Mouse (Mus musculus) heart, embryonic 15.5 days (tissue): ENCODE results near the gene Clcn2. TPM values are rescaled to one million over a fixed set of nuclear protein-coding genes. Genes with fewer than 3 reads are reported as not detected.

Source experiments
- ATAC-seq: fragments of 200-750 bp; cut with Nextera tagmentation; replicated peaks from 2 replicates; pipeline ENCODE4 v1.8.0; 2017; ENCODE audit warnings: low read depth, moderate TSS enrichment; ENCODE audit not compliant: insufficient number of reproducible peaks, insufficient read depth, low FRiP score
- H3K27ac ChIP-seq: fragments of 300-500 bp; sonication (generic); 2 replicates; pipeline ENCODE4 v1.5.1; 2015; ENCODE audit warnings: mild to moderate bottlenecking, inconsistent platforms
- H3K27me3 ChIP-seq: fragments of 300-500 bp; sonication (generic); 2 replicates; pipeline ENCODE4 v1.6.1; 2015; ENCODE audit warnings: inconsistent platforms
- H3K36me3 ChIP-seq: fragments of 300-500 bp; sonication (generic); 2 replicates; pipeline ENCODE4 v1.6.1; 2015; ENCODE audit warnings: mild to moderate bottlenecking, inconsistent platforms
- H3K4me1 ChIP-seq: fragments of 300-500 bp; sonication (generic); replicated peaks from 2 replicates; pipeline ENCODE4 v1.6.1; 2015; ENCODE audit warnings: inconsistent platforms
- H3K4me2 ChIP-seq: fragments of 300-500 bp; sonication (generic); 2 replicates; pipeline ENCODE4 v1.6.1; 2015; ENCODE audit warnings: inconsistent platforms, mild to moderate bottlenecking, moderate library complexity
- H3K4me3 ChIP-seq: fragments of 300-500 bp; sonication (generic); 2 replicates; pipeline ENCODE4 v1.5.1; 2015; ENCODE audit warnings: mild to moderate bottlenecking, inconsistent platforms
- H3K9ac ChIP-seq: fragments of 300-500 bp; sonication (generic); 2 replicates; pipeline ENCODE4 v1.6.1; 2015; ENCODE audit warnings: mild to moderate bottlenecking, inconsistent platforms
- H3K9me3 ChIP-seq: fragments of 300-500 bp; sonication (generic); replicated peaks from 2 replicates; pipeline ENCODE4 v1.6.1; 2016; ENCODE audit warnings: inconsistent platforms
- WGBS: fragments of 180-500 bp; shearing (Covaris S2); methylation state at CpG from one replicate; pipeline ENCODE4 v1.1.7; 2015; ENCODE audit warnings: mixed read lengths; 5-methylcytosine and 5-hydroxymethylcytosine counted together
- polyA plus RNA-seq: library from polyadenylated mRNA; unstranded; fragments of >200 nt; fragmentation: Nextera tagmentation; extraction: Ambion mirVana; gene quantifications from 2 replicates; pipeline ENCODE4 v1.2.1, GENCODE M21; 2015

Gene Clcn2
- polyA plus RNA-seq, 1 experiment from 2014 or later, result 3.8 TPM

DNA sequence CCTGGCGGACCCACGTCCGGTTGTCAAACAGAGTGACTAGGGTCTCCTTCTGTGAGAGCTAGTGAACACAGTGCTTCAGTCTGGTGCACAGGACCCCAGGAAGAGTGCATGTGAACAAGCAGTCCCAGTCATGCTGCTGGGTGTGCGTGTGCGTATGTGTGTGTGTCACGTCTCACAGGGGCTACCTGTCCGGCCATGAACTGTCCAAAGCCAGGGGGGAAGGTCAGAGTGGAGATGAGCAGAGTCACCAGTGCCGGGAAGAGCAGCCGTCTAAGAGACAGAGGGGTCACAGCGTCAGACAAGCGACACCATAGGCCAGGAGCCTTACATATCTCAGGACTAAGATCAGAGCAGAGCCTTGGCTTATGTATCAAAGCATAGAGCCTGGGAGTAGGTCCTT lies 7.2 kb downstream of the Clcn2 start:
- ATAC-seq, result no peak
- Histone ChIP-seq H3K4me2 (no peak overlapping the region), H3K9ac (no peak overlapping the region), H3K9me3 (no peaks in the 10 kb centered on the region), H3K27me3 (no peaks in the 10 kb centered on the region), H3K36me3 (no peaks in the 10 kb centered on the region; the same call in 1 of the 2 replicates), H3K4me3 (no peak overlapping the region), H3K27ac (no peak overlapping the region), H3K4me1 (peaks cover 12% of the 10 kb centered on the region)
- WGBS, result 92% methylated on average over 11 of the region's 11 CpGs

GRCm38 (mm10) chr16:20708939-20709734 lies 8.4 kb downstream of the Clcn2 start:
- H3K27me3 ChIP-seq, result no peaks in the 10 kb centered on the region
- H3K4me1 ChIP-seq, result 0 out of 2 replicates have a peak, but pooled peaks cover 2% of the 10 kb centered on the region
- no peaks in the 10 kb centered on the region; the same call in 1 of the 2 replicates for H3K36me3 ChIP-seq
- H3K27ac ChIP-seq, result no peak overlapping the region
- WGBS, result 73% methylated on average over 19 of the region's 19 CpGs
- no peak overlapping the region for H3K4me2 ChIP-seq
- no peak overlapping the region for H3K9ac ChIP-seq
- ATAC-seq, result no peak
- H3K4me3 ChIP-seq, result no peak overlapping the region
- no peaks in the 10 kb centered on the region for H3K9me3 ChIP-seq

DNA sequence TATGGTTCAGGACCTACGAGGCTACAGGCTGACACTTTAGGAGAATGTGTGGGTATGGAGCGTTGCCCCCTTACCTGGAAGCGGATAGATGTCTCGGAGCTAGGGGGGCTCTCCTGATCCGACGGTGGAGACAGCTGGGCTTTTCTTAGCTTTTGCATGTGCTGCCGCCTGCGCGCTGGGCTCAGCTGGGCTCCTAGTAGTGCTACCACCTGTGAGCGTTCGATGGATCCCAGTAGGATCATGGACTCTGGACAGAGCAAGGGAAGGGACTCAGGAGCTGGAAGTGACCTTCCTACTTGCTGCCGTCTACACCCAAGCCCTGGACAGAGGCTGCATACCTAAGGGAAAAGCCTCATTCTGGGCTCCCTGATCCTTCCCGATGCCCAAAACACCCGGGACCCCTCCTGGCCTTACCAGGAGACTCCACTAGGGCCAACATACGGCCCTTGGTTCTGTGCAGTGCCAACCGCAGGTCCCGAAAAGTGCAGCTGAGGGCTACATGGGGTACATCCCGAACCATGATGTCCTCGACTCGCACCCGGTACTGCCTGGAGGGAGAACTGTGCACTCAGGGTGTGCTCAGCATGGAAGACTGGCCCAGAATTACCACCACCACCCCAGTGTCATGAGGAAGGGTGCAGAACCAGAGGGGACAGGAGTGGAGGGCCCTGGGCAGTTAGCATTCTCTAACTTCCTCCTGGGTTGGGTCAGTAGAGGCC lies 9.2 kb downstream of the Clcn2 start:
- Histone ChIP-seq H3K27ac (no peak overlapping the region), H3K36me3 (no peaks in the 10 kb centered on the region; the same call in 1 of the 2 replicates), H3K9me3 (no peaks in the 10 kb centered on the region), H3K4me2 (no peak overlapping the region), H3K4me3 (no peak overlapping the region), H3K27me3 (no peaks in the 10 kb centered on the region), H3K9ac (no peak overlapping the region), H3K4me1 (no peaks in the 10 kb centered on the region)
- no peak; the same call in 1 of the 2 replicates for ATAC-seq
- WGBS, result 91% methylated on average over 21 of the region's 21 CpGs

DNA sequence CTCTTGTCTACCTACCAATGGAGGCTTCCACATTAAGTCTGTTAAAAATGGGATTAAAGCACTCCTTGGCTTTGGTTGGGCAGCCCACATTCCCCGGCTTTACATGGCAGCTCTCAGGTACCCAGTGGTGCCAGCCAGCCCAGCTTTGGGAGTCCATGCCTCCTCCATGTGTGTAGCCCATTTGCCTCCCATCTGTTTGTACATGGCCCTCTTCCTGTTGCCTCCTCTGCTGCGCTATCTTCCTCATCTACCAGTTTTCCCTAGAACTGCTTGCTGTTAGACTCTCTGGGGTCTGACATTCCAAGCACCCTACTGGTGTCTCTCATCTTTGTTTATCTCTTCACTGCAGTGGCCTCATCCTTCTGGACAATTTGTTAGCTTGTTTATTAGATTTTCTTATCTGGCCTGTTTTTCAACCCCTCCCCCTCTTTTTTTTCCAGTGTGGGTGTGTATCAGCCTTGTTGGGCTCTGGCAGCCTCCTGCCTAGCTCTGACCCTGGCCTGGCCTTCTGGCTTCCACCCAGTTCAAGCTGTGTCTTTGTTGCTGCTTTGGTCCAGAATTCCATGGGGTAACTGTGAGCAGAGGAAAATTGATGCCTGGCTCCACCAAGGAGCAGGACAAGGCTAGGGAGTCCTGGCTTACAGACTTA lies 11.0 kb downstream of the Clcn2 start:
- Histone ChIP-seq H3K27ac (no peak overlapping the region), H3K4me3 (no peak overlapping the region), H3K4me2 (no peak overlapping the region), H3K36me3 (no peaks in the 10 kb centered on the region), H3K27me3 (no peaks in the 10 kb centered on the region), H3K4me1 (peaks cover 12% of the 10 kb centered on the region), H3K9ac (no peak overlapping the region), H3K9me3 (no peaks in the 10 kb centered on the region)
- ATAC-seq, result no peak
- 85% methylated on average over 2 of the region's 2 CpGs for WGBS

- WGBS, result 68% methylated on average over 3 of the region's 3 CpGs
- no peak overlapping the region for H3K9ac ChIP-seq
- 0 out of 2 replicates have a peak, but pooled peaks cover under 1% of the 10 kb centered on the region for H3K36me3 ChIP-seq
- peaks cover 15% of the 10 kb centered on the region for H3K4me1 ChIP-seq
- H3K4me2 ChIP-seq, result no peak overlapping the region
- H3K4me3 ChIP-seq, result no peak overlapping the region
- no peak for ATAC-seq
- H3K9me3 ChIP-seq, result no peaks in the 10 kb centered on the region
- H3K27ac ChIP-seq, result no peak overlapping the region
- no peaks in the 10 kb centered on the region for H3K27me3 ChIP-seq
Observed at GRCm38 (mm10) chr16:20705786-20706185, 11.8 kb downstream of the Clcn2 start.

DNA sequence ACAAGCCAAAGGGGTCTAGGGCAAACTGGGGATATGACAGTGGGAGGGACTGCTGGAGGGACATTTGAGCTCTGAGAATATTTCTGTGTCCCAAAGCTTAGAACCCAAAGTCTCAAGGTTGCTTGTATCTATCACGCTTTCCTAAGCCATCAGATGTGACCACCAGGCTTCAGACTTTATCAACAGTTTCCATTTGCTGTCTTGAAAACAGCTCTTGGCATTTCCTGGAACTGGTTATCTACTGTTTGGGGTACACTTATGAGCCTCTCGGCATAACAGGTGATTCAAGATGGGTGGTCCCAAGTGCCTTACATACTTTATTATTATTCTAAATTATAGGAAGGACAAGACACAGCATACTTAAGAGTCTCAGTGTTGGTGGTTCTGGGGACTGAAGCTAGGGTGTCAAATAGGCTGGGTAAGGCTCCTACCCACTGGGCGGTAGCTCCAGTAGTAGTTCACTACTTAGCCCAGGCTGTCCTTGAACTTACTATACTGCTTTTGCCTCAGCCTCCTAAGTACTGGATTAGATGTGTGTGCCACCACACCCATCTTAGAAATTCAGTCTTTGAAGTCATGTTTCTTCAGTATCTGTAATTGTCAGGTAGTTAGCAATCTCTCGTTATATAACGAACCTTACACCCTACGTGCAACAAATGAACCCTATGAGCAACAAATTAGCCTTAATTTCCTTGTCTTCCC lies 13.7 kb downstream of the Clcn2 start:
- H3K9me3 ChIP-seq, result no peaks in the 10 kb centered on the region
- no peak overlapping the region for H3K27ac ChIP-seq
- H3K4me1 ChIP-seq, result peaks cover 15% of the 10 kb centered on the region
- WGBS, result 83% methylated on average over 6 of the region's 6 CpGs
- H3K27me3 ChIP-seq, result no peaks in the 10 kb centered on the region
- H3K4me3 ChIP-seq, result no peak overlapping the region
- H3K9ac ChIP-seq, result no peak overlapping the region
- ATAC-seq, result no peak
- H3K36me3 ChIP-seq, result peaks cover 9% of the 10 kb centered on the region; the same call in 1 of the 2 replicates
- no peak overlapping the region for H3K4me2 ChIP-seq

GRCm38 (mm10) chr16:20703071-20703470 lies 14.5 kb downstream of the Clcn2 start:
- no peaks in the 10 kb centered on the region for H3K27me3 ChIP-seq
- H3K9me3 ChIP-seq, result no peaks in the 10 kb centered on the region
- WGBS, result 92% methylated on average over 10 of the region's 10 CpGs
- H3K4me2 ChIP-seq, result no peak overlapping the region
- H3K4me3 ChIP-seq, result no peak overlapping the region
- H3K36me3 ChIP-seq, result peaks cover 9% of the 10 kb centered on the region; the same call in 1 of the 2 replicates
- ATAC-seq, result no peak
- no peak overlapping the region for H3K27ac ChIP-seq
- H3K4me1 ChIP-seq, result peaks cover 15% of the 10 kb centered on the region
- no peak overlapping the region for H3K9ac ChIP-seq

DNA sequence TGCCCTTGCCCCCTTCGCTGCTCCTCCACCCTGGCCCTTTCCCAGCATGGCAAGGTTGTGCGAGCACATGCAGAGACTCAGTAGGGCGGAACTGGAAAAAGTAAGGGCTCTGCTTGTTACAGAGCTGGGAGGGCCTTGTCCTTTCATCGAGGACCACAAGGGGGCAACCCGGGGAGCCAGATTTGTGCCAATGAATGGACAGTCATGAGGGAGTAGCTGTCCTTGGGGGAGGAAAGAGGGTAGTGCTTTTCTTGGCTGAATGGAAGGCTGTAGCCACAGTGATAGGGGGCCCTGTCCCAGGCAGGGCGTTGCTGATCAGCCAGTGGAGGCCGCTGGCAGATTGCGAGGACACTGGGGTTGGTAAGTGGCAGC lies 15.0 kb downstream of the Clcn2 start:
- Histone ChIP-seq H3K4me3 (no peak overlapping the region), H3K36me3 (peaks cover 9% of the 10 kb centered on the region; the same call in 1 of the 2 replicates), H3K9me3 (no peaks in the 10 kb centered on the region), H3K4me1 (peaks cover 15% of the 10 kb centered on the region), H3K4me2 (peak overlapping the region; percentile 13; the same call in 1 of the 2 replicates), H3K27ac (no peak overlapping the region), H3K9ac (peak overlapping the region; percentile 40), H3K27me3 (no peaks in the 10 kb centered on the region)
- WGBS, result 6% methylated on average over 8 of the region's 8 CpGs
- peak; percentile 48; the same call in 1 of the 2 replicates for ATAC-seq

DNA sequence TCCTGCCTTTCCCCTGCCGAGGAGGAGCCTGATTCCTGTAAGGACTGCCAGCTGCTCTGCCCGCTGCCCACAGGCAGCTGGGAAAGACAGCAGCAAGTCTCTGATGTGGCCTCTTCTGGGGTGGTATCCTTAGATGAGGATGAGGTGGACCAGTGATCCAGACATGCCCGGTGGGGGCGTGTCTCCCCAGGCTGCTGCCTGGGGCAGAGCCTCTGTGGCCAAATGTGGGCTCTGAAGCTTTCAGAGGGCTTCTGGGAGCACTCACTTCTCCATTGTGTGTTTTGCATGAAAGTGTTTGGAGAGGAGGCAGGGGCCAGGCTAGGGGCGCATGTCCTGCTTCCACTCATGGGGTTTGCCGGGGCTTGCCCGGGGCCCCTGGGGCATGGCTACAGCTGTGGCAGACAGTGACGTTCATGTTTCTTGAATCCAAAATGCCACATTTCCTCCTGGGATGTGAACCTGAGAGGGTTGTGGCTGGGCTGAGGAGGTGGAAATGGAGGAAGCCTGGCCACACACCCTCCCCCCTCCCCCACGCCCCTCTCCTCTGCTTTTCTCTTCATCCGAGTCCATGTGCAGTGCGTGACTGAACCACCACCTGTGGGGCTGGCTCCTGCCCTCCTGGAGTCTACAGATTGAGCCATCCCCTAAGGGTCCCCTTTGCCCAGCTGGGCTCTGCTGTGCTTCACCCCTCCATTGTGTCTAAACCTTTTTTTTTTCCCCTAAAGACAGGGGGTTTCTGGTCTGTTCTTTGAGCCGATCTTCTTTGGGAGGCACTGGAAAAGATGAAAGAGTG lies 15.6 kb downstream of the Clcn2 start:
- H3K9me3 ChIP-seq, result no peaks in the 10 kb centered on the region
- H3K4me2 ChIP-seq, result peak overlapping the region; percentile 13; the same call in 1 of the 2 replicates
- H3K4me3 ChIP-seq, result no peak overlapping the region
- peaks cover 15% of the 10 kb centered on the region for H3K4me1 ChIP-seq
- 41% methylated on average over 12 of the region's 12 CpGs for WGBS
- peaks cover 9% of the 10 kb centered on the region; the same call in 1 of the 2 replicates for H3K36me3 ChIP-seq
- H3K27me3 ChIP-seq, result no peaks in the 10 kb centered on the region
- no peak for ATAC-seq
- H3K9ac ChIP-seq, result peak overlapping the region; percentile 40
- H3K27ac ChIP-seq, result no peak overlapping the region

- Histone ChIP-seq H3K4me1 (peaks cover 18% of the 10 kb centered on the region), H3K9me3 (no peaks in the 10 kb centered on the region), H3K9ac (no peak overlapping the region), H3K36me3 (peaks cover 9% of the 10 kb centered on the region; the same call in 1 of the 2 replicates), H3K4me3 (no peak overlapping the region), H3K27me3 (0 out of 2 replicates have a peak, but pooled peaks cover 4% of the 10 kb centered on the region), H3K4me2 (no peak overlapping the region), H3K27ac (no peak overlapping the region)
- 67% methylated on average over 7 of the region's 7 CpGs for WGBS
- ATAC-seq, result no peak
Observed at GRCm38 (mm10) chr16:20701316-20701715, 16.2 kb downstream of the Clcn2 start.
